Mouse (Mus musculus) splenic B cell, adult 2 months (primary cell): Measurements from ENCODE around the gene Macrod2.

ENCODE experiments used
- DNase-seq: peaks from one replicate; pipeline ENCODE4 v3.0.0-alpha.2; 2011; ENCODE audit warnings: low read depth, low spot score
- H3K27me3 ChIP-seq: 2 replicates; pipeline ENCODE4 v1.6.1; 2012; ENCODE audit warnings: mild to moderate bottlenecking, low read length, moderate library complexity, mixed read lengths; ENCODE audit not compliant: control insufficient read depth, poor library complexity, insufficient read depth, severe bottlenecking
- H3K36me3 ChIP-seq: 2 replicates; pipeline ENCODE4 v1.6.1; 2012; ENCODE audit warnings: mild to moderate bottlenecking, low read length, moderate library complexity, mixed read lengths; ENCODE audit not compliant: control insufficient read depth, poor library complexity, insufficient read depth, severe bottlenecking

Gene Macrod2

DNA sequence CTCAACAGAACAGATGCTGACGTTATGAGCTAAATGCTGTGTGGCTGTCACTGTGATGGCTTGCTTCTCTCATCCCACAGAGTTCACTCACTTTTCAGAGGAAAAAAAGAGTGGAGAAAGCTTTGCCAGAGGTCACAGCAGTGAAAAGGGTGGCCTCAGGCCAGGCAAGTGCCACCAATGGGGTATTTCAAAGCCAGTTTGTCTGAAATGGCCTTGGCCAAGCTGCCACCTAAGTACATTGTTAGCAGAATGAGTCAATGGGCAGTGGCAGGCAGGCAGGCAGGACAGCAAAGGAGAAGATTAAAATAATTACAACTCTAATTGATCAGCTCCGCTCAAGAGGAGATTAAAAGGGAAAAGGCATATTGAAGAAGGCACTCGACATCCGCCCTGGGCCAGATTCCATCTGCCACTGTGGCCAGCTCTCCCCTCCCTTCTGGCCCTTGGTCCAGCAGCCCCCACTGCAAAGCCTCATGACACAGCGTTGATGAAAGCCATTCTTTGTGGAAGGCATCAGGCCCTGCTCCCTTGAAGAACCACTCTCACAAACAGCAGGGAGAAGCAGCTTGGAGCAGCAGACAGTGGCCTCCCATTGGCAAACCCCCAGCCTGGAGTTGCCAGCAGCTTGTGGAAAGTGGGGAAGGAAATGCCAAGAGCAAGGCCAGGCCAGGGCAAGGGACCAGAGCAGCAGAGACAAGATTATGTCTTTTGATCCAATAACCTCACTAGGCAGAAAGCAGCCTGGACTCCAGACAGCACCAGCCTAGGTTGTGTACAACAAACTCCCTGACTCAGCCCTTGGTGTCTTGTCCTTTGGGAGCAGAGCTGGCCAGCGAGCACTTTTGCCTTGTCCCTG, 2042.7 kb downstream of the Macrod2 start:
- H3K27me3 ChIP-seq = no peaks in the 10 kb centered on the region
- H3K36me3 ChIP-seq = no peaks in the 10 kb centered on the region
- DNase-seq = no peak
